Mouse (Mus musculus): ENCODE measurements at regions not wholly inside any gene's neighbourhood (a gene's known extent, or its start where the extent isn't known, plus 50 kb on each side); places are given as distances from the start of the nearest gene placed in this dataset.

DNA sequence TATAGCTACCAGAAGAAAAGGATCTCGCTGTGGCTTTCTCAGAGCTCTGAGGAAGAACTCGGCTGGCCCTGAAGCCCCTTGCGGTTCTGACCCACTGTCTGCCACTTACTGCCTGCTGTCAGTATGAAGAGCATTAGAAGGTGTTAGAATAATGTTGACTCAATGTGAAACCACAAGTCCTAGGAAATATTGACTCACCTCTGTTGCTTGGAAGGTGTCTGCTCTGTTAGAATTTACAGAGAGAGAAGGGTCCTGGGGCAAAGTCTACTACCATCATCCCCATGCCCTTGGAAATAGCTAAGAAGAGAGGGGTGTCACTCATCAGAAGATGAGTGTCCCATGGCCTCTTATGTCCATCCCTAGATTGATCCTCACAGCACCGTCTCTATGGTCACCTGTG, 197.9 kb downstream of the Hlx start:
- DNase-seq, result no peak

DNA sequence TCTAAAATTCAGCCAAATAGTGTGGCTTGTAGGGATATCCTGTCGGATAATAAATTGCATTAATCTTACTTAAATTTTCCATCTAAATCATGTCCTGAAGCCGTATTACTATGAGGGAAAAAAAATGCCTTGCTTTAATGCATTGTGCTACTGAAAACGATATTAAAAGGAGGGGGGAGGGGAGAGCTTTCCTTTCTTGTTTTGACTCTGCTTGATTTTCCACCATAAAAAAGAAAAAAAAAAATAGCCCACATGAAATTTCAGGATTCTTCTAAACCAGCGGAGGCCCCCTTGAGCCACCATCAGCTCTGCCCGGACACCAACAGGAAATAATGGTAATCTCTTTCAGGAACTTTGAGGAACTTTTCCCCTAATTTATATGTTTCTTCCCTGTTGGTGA, 198.5 kb downstream of the Hlx start:
- DNase-seq, result no peak

DNA sequence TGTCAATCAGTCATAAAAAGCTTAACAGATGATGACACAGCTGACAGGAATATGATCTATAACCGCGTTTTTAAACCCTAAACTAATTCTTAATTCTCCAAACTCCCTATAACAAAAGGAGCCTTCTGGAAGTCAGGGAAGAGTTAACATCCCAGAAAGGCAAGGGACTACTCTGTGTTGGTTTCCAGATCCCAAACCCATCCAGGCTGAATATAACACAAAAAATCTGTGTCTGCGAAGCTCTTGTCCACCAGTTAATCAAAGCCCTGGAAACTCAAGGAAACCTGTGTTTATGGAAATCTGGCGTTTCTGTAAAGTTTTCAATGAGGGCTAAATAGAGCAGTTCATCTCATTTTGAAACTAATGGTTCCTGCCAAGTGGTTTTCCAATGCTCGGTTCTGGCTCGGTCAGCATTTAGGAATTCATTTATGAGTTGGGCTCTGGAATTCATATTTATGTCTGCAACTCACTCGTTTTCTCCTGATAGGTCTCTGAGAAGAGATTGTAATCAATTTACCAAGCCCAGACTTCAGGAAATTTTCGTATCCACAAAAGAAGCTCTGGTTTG, 199.8 kb downstream of the Hlx start:
- DNase-seq, result no peak

DNA sequence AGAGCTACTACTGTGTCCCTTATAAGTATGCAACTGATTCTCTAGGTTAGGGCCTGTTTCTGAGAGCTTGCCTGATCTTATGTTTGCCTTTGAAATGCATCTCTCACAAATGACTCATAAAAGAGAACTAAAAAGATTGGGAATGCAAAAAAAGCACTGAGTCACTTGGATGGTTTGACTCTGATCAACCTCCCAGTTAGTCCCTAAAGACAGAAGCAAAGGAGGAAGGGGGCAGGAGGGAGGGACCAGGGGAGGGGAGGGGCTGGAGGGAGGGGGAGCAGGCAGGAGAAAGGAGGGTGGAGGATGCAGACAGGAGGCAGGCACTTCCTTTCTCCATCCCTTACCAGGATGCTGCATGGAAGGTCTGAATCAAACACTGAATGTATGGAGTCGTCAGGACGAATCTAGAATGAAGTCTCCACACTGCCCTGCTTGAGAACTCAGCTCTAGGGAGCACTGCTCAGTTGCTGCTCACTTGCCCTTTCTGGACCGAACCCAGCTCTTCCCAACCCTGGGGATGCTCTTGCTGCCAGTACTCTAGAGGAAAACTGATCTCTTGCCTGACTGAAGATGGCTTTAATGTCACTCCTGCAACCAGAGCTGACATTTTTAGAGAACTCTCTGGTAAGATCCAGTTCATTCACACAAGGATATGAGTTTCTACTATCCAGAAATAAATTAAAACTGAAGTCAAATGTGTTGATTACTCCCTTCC, 201.7 kb downstream of the Hlx start:
- no peak for DNase-seq

DNA sequence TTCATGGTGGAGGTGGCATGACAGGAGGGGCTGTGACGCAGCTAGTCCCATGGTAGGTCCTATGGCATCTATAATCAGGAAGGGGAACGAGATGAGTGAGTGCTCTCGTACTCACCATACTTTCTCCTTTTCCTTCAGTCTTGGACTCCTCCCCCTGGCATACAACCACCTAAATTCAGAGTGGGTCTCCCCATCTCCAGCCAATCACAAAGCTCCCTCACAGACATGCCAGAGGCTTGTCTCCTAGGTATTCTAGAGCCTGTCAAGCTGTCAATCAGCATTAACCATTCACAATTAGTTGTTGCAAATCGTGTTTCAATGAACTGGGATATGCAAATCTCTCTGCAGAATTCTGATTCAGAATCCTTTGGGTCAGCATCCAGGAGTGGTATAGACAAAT, 206.7 kb downstream of the Hlx start:
- no peak for DNase-seq

DNA sequence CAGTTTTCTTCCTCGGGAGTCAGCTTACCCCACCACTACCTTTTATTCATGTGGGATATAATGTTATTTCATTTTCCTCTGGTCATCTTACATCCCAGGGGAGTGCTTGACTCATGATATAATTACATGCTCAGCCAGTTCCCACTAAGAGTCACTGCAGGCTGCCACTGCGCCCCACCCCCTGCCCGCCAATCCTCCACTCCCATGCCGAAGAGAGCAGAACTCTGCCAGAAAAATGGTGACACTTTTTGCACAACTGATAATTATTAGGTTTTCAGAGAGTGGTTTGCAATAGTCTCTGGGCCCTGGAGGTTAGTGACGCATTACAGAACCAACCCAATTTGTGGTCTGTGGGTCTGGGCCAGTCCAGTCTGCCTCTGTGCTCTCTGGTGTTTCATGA, 212.9 kb downstream of the Hlx start:
- peak; percentile 27 for DNase-seq

DNA sequence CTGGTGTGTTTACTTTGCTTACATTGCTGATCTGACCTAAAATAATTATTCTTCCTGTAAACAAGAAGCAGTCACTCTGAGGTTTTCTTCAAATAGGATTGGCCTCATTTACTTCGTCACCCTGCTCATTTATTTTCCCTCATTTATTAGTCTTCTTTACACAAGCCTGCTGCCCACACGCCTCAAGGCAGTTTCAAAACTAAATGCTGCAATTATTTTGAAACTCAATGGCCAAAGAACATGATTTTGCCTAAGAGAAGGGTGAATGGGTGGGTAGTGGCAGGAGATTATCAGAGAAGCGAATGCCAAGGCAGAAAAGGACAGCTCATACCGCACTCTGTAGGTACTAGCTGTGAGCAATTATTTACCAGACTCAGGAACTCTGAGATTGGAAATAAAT, 227.8 kb downstream of the Hlx start:
- no peak for DNase-seq

DNA sequence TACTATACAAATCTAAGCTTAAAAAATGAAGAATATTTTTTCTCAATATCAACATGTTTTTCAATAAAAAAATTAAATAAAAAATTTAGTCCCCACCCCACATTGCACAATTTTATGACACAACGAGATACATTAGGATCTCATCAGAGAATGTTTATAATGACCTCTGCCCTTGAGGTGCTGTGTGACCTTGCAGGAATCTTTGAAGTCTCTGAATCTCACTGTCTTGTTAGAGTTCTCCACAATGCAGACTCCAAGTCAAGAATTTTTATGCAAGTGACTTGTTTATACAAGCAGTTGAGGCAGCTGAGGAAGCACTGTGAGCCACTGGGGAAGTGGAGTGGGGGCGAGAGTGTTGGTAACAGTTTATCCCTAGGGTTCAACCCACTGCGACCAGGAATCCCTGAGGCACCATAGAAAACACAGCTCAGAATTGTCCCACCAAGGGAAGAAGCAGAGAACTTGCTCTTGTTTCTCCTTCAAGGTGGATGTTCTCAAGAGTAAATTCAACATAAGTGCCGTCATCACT, 228.5 kb downstream of the Hlx start:
- no peak for DNase-seq

DNA sequence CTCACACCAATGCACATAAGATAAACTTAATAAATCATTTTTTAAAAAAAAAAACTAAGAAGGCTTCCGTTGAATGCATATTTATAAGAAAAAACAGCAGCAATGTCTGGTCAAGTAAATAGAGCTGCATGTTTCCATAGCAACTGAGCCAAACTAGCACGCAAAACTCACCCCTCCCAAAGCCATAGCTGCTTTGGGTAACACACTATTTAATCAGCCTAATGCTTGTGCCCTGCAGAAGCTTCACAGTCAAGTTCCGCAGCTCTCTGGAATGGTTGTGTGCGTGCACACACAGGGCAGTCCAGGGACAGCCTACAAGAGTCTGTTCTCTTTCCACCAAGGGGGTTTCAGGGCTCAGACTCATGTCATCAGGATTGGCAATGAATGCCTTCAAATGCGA, 231.7 kb downstream of the Hlx start:
- no peak for DNase-seq

DNA sequence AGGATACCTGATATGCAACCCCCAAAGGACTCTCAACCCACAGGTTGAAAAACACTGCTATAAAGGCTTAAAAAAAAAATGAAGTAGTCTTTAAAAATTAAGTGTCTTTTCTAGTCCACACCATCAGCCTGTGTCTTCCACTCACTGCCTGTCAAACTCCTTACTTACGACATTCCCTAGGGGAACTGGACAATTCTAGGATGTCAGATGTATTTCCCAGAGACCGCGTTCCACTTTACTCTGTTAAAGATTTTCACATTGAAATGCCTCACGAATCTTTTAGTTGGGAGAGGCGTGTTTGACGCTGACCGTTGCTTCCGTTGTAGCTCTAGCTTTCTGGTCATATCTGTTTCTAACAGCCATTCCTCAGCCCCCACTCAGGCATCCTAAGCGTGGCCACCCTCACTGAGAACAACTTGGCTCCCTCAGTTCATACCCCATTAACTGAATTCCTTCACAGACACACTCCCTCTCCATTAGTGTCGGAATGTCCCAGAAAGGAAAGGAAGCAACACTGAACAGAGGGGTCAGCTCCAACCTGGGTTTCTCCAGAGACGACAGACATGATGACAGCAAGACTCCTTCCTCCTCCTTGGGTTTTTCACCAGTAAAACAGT, 233.4 kb downstream of the Hlx start:
- DNase-seq, result no peak

DNA sequence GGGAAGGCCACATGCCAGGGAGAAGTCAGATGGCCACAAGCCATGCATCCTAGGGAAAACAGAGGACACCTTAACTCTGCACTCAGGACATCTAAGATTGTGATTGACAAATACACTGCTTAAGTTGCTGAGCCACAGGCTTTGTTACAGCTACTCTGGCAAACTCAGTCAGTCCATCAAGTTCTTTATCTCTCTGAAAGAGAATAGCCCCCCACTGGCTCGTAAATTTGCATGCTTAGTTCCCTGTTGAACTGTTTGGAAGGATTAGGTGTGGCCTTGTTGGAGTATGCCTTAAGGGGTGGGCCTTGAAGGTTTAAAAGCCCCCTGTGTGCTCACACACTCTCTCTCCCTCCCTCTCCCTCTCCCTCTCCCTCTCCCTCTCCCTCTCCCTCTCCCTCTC, 235.4 kb downstream of the Hlx start:
- DNase-seq, result no peak

DNA sequence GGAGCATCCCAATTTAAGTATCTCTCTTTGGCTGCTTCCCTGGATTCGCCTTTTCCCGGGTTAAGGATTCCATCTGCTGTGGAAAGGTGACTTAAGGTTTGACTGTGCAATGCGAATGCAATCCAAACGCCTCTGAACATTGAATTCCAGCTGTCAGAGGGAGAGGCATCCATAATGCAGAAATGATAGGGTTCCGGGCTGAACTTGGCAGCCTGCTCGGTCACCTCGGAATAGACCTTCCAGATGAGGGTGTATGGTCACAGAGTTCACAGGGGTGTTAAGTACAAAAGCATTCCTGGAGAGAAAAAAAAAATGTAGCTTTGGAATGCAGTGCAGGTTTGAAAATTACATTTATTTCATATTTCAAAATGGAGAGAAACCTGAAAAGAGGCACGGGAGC, 238.6 kb downstream of the Hlx start:
- no peak for DNase-seq

DNA sequence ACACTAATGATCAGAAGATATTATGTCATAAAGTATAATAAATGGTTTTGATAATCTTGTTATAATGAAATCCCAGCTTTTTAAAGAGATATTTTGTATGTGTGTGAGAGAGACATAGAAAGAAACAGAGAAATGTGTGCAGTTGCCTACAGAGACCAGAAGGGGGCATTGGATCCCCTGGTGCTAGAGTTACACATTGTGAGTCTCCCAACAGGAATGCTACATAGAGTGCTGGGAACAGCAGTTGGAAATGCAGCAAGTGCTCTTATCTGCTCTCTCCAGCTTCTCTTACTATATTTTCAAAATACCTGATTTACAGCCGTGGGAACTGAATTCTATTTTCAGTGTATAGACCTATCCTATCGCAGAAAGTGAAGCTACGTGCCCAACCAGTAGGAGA, 240.3 kb downstream of the Hlx start:
- no peak for DNase-seq

DNA sequence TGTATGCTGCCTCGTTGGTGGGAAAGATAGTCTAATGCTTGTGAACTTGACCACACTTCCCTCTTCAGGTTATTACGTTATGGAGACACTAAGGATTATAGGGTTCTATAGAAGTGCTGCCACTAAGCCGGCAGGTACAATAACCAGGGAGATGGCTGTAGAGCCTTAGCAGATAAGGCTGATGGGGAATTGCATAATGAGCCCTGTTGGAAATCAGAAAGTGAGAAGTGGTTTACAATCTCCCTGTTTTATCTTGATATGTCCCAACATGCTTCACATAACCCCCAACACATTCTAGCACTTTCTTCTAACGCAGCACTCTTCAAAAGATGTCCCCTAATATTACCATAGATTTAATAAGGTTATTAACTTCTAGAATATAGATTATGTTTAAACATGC, 241.2 kb downstream of the Hlx start:
- DNase-seq, result no peak

DNA sequence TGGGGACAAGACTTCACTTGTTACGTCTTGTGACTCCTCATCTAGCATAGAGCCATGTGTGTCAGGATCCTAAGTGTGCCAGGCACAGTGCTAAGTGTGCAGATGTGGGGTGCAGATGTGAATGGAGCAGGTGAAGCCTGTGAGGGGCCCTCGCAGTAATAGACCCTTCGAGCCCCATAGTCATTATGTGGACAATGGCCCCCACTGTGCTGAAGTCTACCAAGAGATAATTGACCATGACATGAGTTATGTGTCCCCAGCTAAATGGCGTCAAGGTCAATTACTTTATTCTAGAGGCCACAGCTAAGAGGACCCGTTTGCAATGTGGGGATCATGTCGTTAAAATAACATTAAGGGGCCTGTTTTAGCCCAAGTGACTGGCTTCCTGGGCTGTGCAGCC, 245.0 kb downstream of the Hlx start:
- peak; percentile 47 for DNase-seq

DNA sequence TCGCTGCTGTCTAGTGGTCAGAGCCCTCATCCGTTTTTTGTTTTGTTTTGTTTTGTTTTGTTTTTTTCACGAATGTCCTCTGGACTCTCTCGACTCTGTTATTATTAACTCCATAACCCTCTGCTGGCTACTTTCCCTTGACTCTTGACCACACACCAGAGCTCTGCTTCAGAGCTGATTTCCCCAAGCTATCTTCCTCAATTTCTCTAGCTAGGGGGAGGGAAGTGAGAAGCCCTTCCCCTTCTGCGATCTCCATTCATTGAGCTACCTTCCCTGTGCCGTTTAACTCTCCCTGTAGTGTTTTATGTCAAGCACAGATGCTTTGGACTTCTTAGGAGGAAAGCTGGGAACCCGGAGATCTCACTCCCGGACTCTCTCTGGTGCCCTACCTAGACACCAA, 247.6 kb downstream of the Hlx start:
- no peak for DNase-seq

DNA sequence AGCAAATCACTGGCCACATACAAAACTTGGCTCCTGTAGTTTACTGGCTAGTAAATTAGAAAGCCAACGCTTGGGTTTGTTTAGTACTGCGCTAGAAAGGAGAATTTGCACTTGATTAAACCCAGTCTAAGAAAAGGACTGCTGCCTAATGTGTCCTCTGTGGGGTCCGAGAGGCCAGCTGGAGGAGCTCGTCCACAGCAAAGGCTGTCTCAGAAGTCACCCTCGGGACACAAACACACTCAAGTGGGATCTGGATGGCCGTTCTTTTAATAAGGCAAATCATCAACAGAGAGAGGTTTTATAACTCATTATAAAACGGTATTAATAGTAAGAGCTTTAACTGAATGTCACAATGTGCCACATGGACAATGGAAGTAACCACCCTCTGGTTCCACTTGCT, 249.0 kb downstream of the Hlx start:
- no peak for DNase-seq

DNA sequence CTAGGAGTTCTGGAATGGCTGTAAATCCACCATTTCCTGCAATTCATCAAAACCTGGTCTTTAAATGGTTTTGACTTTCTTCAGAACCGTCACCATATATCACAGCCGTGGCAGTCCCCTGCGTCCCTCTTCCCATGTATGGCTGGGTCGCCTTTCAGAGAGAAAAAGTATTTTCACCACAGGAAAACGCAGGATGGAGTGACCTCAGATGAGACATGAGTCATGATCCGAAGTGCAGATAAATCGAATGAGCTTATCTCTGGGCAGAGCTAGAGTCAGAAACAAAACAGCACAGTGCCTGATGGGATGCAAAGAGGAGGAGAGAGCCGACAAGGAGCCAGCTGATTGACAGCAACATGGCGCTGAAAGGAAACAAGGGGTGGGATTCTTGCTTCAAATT, 250.4 kb downstream of the Hlx start:
- DNase-seq, result no peak

DNA sequence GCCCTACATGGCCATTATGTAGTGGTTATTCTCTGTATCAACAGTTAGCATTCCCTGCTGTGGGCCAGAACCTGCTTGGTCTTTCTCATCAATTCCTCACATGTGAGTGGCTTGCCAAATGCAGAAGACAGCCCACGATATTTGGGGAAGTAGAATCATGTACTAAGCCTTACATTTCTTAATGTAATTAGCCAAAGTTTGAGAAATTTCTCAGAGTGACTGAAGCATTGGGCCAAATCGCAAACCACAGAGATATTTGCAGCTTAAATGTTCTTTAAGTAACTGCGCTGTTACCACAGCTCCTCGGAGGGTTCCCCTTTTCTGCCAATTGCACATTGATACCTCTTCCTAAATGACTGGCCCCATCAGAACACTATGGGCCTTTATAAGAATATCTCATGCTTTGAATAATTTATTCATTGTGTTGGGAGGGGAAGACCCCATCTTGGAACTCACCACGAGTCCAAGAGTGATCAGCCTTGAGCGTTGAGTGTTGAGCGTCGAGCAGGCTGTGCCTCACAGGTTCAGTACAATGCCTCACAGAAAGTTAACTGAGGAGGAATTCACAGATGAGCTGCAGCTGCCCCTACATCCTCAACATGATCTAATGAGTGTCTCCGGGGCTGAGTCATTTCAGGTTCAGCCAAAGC, 251.7 kb downstream of the Hlx start:
- DNase-seq, result no peak

DNA sequence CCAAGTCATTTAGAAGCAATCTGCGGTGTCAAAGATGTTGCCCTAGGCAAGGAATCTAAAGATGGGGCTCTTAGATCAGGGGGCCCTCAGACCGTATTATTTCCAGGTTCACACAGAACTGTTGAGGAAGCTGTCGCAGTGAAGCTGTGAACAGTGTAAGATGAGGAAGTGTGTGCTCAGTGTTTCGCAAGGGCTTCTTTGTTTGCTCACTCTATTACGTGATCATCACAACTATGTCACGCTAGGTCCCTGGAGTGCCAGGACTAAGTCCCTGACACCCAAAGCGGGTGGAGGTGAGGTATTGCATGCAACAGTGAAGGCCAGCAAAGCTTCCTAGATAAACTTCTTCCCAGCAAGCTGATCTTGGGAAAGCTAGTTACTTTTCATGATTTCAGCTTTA, 254.4 kb downstream of the Hlx start:
- no peak for DNase-seq

DNA sequence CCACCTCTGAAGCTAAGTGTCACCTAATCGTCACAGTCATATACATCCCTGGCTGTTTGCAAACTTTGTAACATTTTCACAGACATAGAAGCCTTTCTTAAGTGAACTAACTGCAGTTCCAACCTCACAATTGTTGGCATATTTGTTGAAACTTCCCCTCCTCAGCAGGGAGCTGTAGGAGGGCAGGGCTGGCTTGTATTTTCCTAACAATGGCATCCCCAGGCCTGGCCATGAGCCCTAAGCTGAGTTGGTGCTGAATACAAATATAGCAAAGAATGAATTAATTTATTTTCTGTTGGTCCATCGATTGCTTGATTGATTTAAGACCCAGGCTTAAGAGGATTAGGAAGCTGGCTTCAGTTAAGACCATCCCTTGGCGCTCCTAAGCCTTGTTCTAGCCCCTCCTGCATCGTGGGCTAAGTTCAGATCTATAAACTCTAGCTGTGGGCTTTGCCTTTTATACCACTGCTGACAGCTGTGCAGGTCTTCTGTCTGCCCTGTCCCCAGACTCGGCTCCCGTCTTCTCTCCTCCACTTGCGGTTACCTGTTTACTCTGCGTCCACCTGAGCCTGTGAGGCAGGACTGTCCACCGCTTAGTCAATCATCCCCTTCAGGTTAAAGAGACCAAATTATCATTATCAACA, 269.8 kb downstream of the Hlx start:
- no peak for DNase-seq

DNA sequence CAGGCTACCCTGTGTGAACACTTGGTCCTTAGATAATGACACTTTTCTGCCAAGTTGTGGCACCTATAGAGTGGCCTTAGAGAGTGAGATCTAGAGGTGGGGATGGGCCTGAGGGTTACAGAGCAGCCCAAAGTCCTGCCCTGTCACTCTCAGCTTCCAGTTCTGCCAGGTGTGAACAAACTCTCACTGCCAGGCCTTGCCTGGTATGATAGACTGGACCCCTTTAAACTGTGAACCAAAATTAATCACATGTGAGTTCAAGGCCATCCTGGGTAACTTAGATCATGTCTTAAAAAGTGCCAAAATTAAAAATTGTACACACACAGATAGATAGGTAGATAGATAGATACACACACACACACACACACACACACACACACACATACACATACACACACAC, 271.0 kb downstream of the Hlx start:
- no peak for DNase-seq

DNA sequence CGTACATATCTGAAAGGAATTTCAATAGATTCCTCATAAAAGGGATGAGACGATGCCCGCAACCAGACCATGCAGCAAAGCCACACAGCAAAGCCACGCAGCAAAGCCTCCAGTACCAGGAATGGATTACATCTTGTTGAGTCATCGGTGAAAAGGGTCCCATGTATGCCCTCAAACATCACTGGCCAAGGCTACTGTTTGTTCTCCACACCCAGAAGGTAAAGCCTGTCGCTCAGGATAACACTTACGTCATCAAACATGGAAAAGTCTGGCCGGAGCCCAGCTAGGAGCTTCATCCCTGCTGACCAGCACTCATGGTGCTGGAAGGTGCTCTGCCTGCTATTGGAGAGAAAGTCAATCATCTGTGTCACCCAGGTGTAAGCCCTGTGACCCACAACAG, 275.7 kb downstream of the Hlx start:
- no peak for DNase-seq

DNA sequence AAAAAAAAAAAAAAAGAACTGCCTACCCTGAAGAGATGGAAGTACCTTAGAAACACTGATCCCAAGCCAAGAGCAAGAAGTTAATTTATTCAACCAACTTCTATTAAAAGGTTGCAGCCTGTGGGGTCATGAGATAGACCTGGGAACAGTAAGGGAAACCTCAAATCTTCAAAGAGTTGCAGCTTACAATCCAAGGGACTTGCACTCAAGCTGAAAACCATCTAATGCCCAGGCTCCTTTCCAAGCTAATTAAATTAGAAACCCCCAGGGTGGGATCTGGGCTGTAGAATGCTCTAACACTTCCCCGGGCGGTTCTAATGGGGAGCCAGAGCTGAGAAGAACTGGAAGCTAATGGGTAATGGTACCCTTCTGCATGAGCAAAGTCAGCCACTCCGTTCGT, 278.0 kb downstream of the Hlx start:
- no peak for DNase-seq

Measured in embryo, embryonic 11 days (tissue).